Mouse (Mus musculus) small intestine, adult 2 months (tissue): ENCODE data around the gene Gm48552.

Experiments
- CTCF ChIP-seq: fragments of 200-500 bp; IDR thresholded peaks from 2 replicates; pipeline ENCODE4 v1.5.1; 2012; ENCODE audit warnings: low read depth, mild to moderate bottlenecking, control low read depth, inconsistent platforms, low read length, moderate library complexity, mixed read lengths; ENCODE audit not compliant: insufficient replicate concordance, insufficient read length; ENCODE audit errors: extremely low read depth
- POLR2A ChIP-seq: fragments of 200-500 bp; IDR thresholded peaks from 2 replicates; pipeline ENCODE4 v1.6.1; 2012; ENCODE audit warnings: low read depth, mild to moderate bottlenecking, control low read depth, inconsistent platforms, low read length, moderate library complexity

DNA sequence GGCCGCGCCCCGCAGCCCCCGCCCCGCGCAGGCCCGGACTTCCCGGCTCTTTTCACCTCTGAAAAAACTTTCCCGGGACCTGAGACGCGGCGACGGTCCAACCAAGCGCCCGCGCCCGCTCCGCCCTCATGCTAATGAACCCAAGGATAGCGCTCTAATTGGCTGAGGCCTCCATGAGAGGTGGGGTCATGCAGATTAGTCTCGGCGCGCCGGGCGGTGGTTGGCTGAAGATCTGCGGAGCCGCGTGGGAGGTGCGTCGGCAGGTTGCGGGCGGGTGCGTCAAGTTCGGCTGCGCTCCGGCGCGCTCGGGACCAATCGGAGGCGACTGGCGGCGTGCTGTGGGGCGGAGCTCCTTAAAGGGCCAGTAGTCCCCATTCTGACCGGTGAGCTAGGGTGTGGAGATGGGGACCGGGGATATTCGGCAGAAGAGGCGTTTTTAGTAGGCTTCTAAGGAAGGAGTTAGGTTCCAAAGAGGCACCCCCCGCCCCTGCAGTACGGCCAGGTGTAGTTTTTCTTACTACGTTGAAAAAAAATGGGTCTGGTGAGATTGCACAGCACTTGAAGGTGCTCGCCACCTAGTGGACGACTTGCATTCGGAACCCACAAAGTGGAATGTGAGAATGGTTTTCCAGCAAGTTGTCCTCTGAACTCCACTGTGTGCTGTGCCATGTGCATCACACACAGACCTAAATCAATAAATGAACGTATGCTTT is 38.3 kb upstream of the Gm48552 start, which contains the start of gene Hmg20b:
- peak; percentile 28; the same call in 1 of the 2 replicates for TF ChIP-seq POLR2A
- TF ChIP-seq CTCF: peak; percentile 99; the same call in 1 of the 2 replicates
